Mouse (Mus musculus) ZHBTc4 (cell line): Measurements from ENCODE around the gene Trim47.

Experiments used
- DNase-seq: peaks from one replicate; pipeline ENCODE4 v3.0.0-alpha.2; 2011; ENCODE audit warnings: low read depth, low spot score

Trim47 gene

GRCm38 (mm10) chr11:116127156-116127980 is at the start of gene Trim47:
Gene Trim47, minus strand, starts transcription at chr11:116127210.
- DNase-seq: peak; percentile 90

GRCm38 (mm10) chr11:116176010-116176409 is 49.0 kb upstream of the Trim47 start:
- DNase-seq: no peak

- DNase-seq: no peak
Measured at GRCm38 (mm10) chr11:116174775-116175448, 47.9 kb upstream of the Trim47 start.

GRCm38 (mm10) chr11:116171959-116172358 is 44.9 kb upstream of the Trim47 start:
- DNase-seq: no peak

GRCm38 (mm10) chr11:116170003-116170800 is 43.2 kb upstream of the Trim47 start:
- DNase-seq: no peak

GRCm38 (mm10) chr11:116169214-116169613 is 42.2 kb upstream of the Trim47 start:
- DNase-seq: no peak

- DNase-seq: peak; percentile 98
Measured at GRCm38 (mm10) chr11:116167884-116168439, 41.0 kb upstream of the Trim47 start, which contains the start of gene Fbf1. Gene Fbf1, minus strand, starts transcription at chr11:116168166.

GRCm38 (mm10) chr11:116167232-116167631 is 40.2 kb upstream of the Trim47 start:
- DNase-seq: no peak

GRCm38 (mm10) chr11:116163002-116163401 is 36.0 kb upstream of the Trim47 start:
- DNase-seq: no peak

GRCm38 (mm10) chr11:116162146-116162545 is 35.1 kb upstream of the Trim47 start:
- DNase-seq: peak; percentile 70

- DNase-seq: peak; percentile 34
Measured at GRCm38 (mm10) chr11:116161312-116161711, 34.3 kb upstream of the Trim47 start.

GRCm38 (mm10) chr11:116150960-116151359 is 23.9 kb upstream of the Trim47 start:
- DNase-seq: no peak

- DNase-seq: no peak
Measured at GRCm38 (mm10) chr11:116149341-116149740, 22.3 kb upstream of the Trim47 start.

- DNase-seq: peak; percentile 48
Measured at GRCm38 (mm10) chr11:116148761-116149221, 21.8 kb upstream of the Trim47 start.

GRCm38 (mm10) chr11:116146294-116146985 is 19.4 kb upstream of the Trim47 start:
- DNase-seq: peak; percentile 32

GRCm38 (mm10) chr11:116145481-116146293 is 18.7 kb upstream of the Trim47 start:
- DNase-seq: peak; percentile 29

GRCm38 (mm10) chr11:116143468-116143867 is 16.5 kb upstream of the Trim47 start:
- DNase-seq: no peak

- peak; percentile 61 for DNase-seq
Measured at GRCm38 (mm10) chr11:116142211-116142991, 15.4 kb upstream of the Trim47 start.

- DNase-seq: peak; percentile 99
Measured at GRCm38 (mm10) chr11:116138468-116139138, 11.6 kb upstream of the Trim47 start, which contains the start of gene Mrpl38. Gene Mrpl38, minus strand, starts transcription at chr11:116138868.
